Mouse (Mus musculus) right cerebral cortex, postnatal 25 days (tissue): ENCODE measurements around the gene Tmem190.
"Not testable (repeated sequence)": the region's sequence is repeated elsewhere in the genome, so short reads cannot be mapped to it uniquely, and the experiment has no call there.

Source experiments
- DNase-seq: peaks from one replicate; pipeline ENCODE4 v3.0.0; 2022

Gene Tmem190

GRCm38 (mm10) chr7:4816559-4816958 lies 33.8 kb downstream of the Tmem190 start:
- DNase-seq, result no peak

- DNase-seq, result not testable (repeated sequence)
Observed at GRCm38 (mm10) chr7:4820925-4821324, 38.2 kb downstream of the Tmem190 start.

DNA sequence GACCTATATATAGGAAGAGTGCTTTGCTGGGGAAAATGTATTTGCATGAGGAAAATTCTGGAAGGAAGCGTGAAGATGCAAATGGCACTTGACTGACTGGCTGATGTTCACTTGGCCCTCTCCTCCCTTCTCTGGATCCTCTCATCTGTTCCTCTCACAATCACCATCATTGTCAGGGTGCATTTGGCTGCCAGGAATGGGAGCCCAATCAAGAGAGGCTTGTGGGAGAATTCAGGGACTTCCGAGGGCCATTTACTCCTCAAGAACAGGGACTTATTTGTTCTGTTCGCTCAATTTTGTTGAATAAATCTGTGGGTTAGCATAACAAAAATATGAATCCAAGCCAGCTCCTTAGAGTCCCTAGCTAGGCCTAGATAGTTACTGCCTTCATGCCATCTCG lies 39.0 kb downstream of the Tmem190 start:
- DNase-seq, result no peak

GRCm38 (mm10) chr7:4822162-4822907 lies 39.6 kb downstream of the Tmem190 start:
- no peak for DNase-seq

GRCm38 (mm10) chr7:4825365-4825764 lies 42.6 kb downstream of the Tmem190 start:
- DNase-seq, result no peak

GRCm38 (mm10) chr7:4830476-4830875 lies 47.7 kb downstream of the Tmem190 start:
- DNase-seq, result no peak
